Mouse (Mus musculus): Measurements from ENCODE around the gene Tnfsf13. TPM values are rescaled to one million over a fixed set of nuclear protein-coding genes. Genes with fewer than 3 reads are reported as not detected.

Tnfsf13 gene
- polyA plus RNA-seq, 1 experiment from 2014 or later: 0.33 TPM

DNA sequence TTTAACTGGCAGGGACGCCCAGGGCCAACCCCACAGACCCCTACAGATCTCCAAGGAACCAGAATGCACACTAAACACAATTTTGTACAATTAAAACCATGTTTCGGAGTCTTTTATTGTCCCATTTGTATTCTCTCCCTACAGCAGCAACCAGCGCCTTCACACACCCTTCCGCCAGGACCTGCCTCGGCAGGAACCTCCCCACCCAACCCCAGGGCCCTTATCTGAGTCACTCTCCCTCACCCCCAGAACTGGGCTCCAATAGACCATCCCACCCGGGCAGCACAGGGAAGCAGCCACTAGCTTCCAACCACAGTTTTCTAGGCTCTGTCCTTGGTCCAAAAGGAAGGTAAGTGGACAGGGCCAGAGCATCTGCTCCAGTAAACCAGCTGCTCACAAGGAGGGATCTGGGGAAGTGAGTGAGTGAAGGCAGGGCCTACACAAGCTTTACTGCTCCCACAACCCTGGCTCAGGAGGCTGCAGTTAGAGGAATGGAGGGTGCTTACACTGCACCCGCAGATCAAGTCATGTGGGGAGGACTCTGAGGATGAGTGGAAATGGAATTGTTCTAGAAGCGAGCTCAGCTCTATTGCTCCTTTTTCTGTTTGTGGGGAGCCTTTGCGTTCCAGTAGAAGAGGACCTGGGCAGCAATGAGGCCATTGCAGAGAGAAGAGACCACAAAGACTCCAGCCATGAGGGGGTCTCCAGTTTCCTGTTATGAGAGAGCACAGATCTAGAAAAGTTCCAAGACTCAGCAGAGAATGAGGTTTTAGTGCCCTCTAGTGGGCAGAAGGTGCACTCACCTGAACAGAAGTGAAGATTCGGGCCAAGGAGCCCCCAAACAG, 28.7 kb downstream of the Tnfsf13 start:
- Histone ChIP-seq H3K4me1 (replicated peaks) (peaks cover 16% of the 10 kb centered on the region), H3K9me3 (no peaks in the 10 kb centered on the region), H3K27ac (no peak overlapping the region), H3K4me2 (replicated peaks) (no peak overlapping the region), H3K36me3 (peaks cover 31% of the 10 kb centered on the region), H3K9ac (no peak overlapping the region), H3K27me3 (replicated peaks) (no peaks in the 10 kb centered on the region), H3K4me3 (replicated peaks) (no peak overlapping the region)
- WGBS: 69% methylated on average over 10 of the region's 10 CpGs
- no peak for ATAC-seq

DNA sequence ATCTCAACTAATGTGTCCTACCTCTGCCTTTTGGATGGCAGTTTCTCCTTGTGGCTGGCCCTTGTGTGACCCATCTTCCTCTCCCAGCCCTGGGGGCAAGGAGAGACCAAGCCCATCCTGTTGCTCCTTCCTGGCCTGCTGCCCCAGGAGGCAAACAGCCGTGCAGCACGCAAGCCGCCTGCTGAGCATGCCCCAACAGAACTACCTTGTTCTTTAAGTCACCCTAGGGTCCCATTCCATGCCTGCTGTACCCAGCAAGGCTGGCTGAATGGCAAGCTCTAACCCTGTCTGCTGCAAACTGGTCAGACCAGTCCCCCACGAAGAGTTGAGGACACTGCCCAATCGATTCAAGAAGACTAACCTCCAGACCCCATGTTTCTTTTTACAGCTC, 29.5 kb downstream of the Tnfsf13 start:
- Histone ChIP-seq H3K9me3 (no peaks in the 10 kb centered on the region), H3K4me3 (replicated peaks) (no peak overlapping the region), H3K9ac (no peak overlapping the region), H3K27me3 (replicated peaks) (no peaks in the 10 kb centered on the region), H3K36me3 (peaks cover 37% of the 10 kb centered on the region), H3K4me2 (replicated peaks) (no peak overlapping the region), H3K4me1 (replicated peaks) (peaks cover 12% of the 10 kb centered on the region), H3K27ac (no peak overlapping the region)
- ATAC-seq: no peak
- WGBS: 86% methylated on average over 5 of the region's 5 CpGs

DNA sequence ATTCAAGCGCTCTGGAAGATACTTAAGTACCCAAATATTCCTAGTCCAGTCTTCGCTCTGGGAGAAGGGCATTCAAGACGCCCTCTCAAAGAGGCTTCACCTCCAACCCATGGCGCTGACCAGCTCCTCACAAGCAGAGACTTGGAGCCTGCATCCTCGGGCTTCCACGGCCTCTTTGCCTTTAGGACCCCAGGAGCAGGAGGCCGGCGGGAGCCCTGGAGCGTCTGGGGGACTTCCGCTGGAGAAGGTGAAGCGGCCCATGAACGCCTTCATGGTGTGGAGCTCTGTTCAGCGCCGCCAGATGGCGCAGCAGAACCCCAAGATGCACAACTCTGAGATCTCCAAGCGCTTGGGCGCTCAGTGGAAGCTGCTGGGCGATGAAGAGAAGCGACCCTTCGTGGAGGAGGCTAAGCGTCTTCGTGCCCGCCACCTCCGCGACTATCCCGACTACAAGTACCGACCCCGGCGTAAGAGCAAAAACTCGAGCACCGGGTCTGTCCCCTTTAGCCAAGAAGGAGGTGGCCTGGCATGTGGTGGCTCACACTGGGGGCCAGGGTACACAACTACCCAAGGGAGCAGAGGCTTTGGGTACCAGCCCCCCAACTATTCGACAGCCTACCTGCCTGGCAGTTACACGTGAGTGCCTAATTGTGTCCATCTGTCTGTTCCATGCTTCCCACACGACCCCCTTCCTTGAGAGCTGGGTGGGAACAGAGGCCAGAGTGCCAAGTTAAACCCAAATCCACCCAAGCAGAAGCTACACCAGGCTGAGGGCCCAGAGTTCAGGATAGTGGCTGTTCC, 30.1 kb downstream of the Tnfsf13 start, which contains the start of gene Sox15:
TSS of gene Sox15 (plus strand) at position 51 of the 801 bp plus-strand sequence.
- Histone ChIP-seq H3K4me1 (replicated peaks) (peaks cover 12% of the 10 kb centered on the region), H3K9me3 (no peaks in the 10 kb centered on the region), H3K9ac (0 out of 2 replicates have a peak within 1 kb of the TSS, but pooled peaks have one; percentile 13), H3K4me2 (replicated peaks) (peak within 1 kb of the TSS; percentile 22; the same call in 1 of the 2 replicates), H3K27ac (peak within 1 kb of the TSS; percentile 51), H3K36me3 (peaks cover 43% of the 10 kb centered on the region), H3K4me3 (replicated peaks) (peak within 1 kb of the TSS; percentile 3; the same call in 1 of the 2 replicates), H3K27me3 (replicated peaks) (no peaks in the 10 kb centered on the region)
- peak; percentile 82 for ATAC-seq
- 27% methylated on average over 34 of the region's 34 CpGs for WGBS

DNA sequence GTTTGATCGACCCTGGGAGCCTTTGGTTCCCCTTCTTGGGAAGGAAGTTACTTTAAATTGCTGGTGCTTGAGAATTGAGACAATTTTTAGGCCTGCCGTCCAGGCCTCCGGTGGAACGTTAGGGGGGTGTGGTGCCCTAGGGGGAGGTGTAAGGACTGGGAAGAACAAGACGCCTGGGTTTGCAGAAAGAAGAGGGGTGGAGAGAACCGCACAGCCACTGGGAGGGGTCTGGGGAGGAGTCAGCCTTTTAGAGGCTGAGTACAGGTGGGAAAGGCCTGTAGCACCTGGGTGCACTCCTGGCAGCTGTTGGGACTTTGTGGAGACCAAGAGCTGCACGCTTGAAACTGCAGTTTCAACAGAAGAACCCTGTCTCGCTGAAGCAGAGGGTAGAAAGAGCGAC, 30.8 kb downstream of the Tnfsf13 start:
- Histone ChIP-seq H3K27ac (peak overlapping the region; percentile 51), H3K4me3 (replicated peaks) (no peak overlapping the region), H3K36me3 (peaks cover 47% of the 10 kb centered on the region), H3K27me3 (replicated peaks) (no peaks in the 10 kb centered on the region), H3K9ac (0 out of 2 replicates have a peak overlapping the region, but pooled peaks have one; percentile 13), H3K9me3 (no peaks in the 10 kb centered on the region), H3K4me1 (replicated peaks) (peaks cover 12% of the 10 kb centered on the region), H3K4me2 (replicated peaks) (no peak overlapping the region)
- WGBS: 39% methylated on average over 9 of the region's 9 CpGs
- ATAC-seq: no peak

DNA sequence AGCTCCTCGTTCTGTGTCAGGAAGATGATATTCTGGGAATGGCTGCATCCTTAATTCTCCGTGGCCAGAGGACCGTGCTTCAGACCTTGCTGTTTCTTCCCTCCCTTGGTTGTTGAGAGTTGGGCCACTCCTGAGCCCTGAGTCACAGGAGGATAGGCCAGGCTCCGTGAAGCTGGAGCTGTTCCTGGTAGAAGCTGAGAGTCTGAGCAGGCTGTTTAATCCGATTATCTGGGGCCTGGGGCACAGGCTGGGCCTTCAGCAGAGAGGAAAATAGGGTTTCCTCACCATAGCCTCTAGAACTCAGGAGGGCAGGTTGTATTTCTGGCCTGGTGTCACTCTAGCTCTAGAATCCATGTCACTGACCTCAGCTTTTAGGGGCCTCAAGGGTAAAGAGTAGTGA, 32.2 kb downstream of the Tnfsf13 start:
- no peak overlapping the region for H3K4me2 ChIP-seq (replicated peaks)
- peaks cover 53% of the 10 kb centered on the region for H3K36me3 ChIP-seq
- H3K4me3 ChIP-seq (replicated peaks): no peak overlapping the region
- H3K9ac ChIP-seq: no peak overlapping the region
- no peak overlapping the region for H3K27ac ChIP-seq
- H3K4me1 ChIP-seq (replicated peaks): peaks cover 12% of the 10 kb centered on the region
- no peak for ATAC-seq
- 71% methylated on average over 5 of the region's 5 CpGs for WGBS
- H3K9me3 ChIP-seq: no peaks in the 10 kb centered on the region
- no peaks in the 10 kb centered on the region for H3K27me3 ChIP-seq (replicated peaks)

DNA sequence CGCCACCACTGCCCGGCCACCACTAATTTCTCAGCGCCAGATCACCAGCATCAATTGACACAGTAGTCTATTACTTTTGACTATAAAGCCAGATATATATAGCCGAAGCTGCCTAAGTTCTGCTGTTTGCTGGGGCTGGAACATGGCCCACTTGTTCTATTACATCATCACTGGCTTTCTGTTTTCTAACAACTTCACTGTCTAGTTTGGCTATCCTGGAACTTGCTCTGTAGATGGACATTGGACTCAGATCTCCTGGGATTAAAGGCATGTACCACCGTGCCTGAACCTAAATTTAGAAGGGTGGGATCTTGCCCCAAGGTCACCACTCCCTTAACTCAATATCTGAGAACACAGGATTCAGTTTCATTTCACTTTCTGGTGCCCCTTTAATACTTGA, 39.7 kb downstream of the Tnfsf13 start:
- no peaks in the 10 kb centered on the region for H3K27me3 ChIP-seq (replicated peaks)
- no peak overlapping the region for H3K4me2 ChIP-seq (replicated peaks)
- 86% methylated on average over 5 of the region's 5 CpGs for WGBS
- H3K36me3 ChIP-seq: peaks cover 63% of the 10 kb centered on the region
- no peak for ATAC-seq
- H3K4me3 ChIP-seq (replicated peaks): no peak overlapping the region
- H3K4me1 ChIP-seq (replicated peaks): no peaks in the 10 kb centered on the region
- no peak overlapping the region for H3K9ac ChIP-seq
- no peaks in the 10 kb centered on the region for H3K9me3 ChIP-seq
- H3K27ac ChIP-seq: no peak overlapping the region

DNA sequence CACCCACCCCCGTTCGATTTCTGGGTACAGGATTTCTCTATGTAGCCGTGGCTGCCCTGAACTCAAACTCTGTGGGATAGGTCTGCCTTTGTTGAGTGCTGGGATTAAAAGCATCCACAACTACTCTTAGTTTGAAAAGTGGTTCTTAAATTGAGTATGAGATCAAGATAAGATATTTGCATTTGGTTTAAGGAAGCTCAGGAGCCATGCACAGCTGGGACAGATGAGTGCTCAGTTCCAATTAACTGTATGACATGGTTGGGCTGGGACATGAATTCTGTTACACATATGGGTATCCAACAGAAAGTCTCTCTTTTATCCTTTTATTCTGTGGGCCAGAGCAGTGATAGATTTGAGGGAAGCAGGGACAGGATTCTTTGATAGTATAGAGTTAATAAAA, 50.1 kb downstream of the Tnfsf13 start:
- Histone ChIP-seq H3K27ac (no peak overlapping the region), H3K27me3 (replicated peaks) (no peaks in the 10 kb centered on the region), H3K36me3 (peaks cover 5% of the 10 kb centered on the region; the same call in 1 of the 2 replicates), H3K9ac (no peak overlapping the region), H3K9me3 (no peaks in the 10 kb centered on the region), H3K4me1 (replicated peaks) (peaks cover 5% of the 10 kb centered on the region; the same call in 1 of the 2 replicates), H3K4me2 (replicated peaks) (no peak overlapping the region; the same call in 1 of the 2 replicates), H3K4me3 (replicated peaks) (no peak overlapping the region)
- ATAC-seq: no peak
- 72% methylated on average over 3 of the region's 3 CpGs for WGBS

DNA sequence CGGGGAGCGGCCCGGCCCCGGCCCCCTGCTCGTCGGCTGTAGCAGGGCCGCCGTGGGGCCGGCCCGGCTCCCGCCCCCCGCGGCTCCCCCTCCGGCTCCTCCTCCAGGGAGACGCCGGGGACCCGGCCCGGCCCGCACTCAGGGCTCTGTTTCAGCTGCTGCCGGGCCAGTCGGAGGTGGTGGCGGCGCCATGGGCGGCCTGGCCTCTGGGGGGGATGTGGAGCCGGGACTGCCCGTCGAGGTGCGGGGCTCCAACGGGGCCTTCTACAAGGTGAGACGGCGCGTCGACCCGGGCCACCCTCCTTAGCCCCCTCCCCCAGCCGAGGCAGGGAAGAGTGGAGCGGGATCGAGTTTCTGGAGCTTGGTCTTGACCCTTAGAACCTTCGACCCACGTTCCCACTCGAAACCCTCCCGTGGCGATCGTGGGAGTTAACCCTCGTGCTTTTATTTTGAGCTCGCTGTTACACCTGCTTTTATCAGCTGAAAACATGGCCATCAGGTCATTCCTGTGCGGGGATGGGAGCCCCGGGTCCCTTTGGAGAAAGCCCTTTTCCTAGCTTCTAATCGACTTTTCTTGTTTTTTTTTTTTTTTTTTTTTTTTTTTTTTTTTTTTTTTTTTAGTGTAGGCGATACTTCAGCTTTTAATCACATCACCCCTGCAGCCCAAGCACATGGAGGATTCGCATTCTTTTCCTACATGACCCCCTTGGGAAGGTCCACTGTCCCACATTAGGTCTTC, 52.3 kb downstream of the Tnfsf13 start:
- peak; percentile 80 for ATAC-seq
- Histone ChIP-seq H3K27ac (peak overlapping the region; percentile 97), H3K4me2 (replicated peaks) (peak overlapping the region; percentile 60), H3K4me1 (replicated peaks) (peaks cover 5% of the 10 kb centered on the region; the same call in 1 of the 2 replicates), H3K4me3 (replicated peaks) (peak overlapping the region; percentile 97), H3K9ac (peak overlapping the region; percentile 96), H3K36me3 (no peaks in the 10 kb centered on the region), H3K9me3 (no peaks in the 10 kb centered on the region), H3K27me3 (replicated peaks) (no peaks in the 10 kb centered on the region)
- under 1% methylated on average over 41 of the region's 50 CpGs for WGBS

MicroRNA genes within 50 kb of the gene (microRNA counts, 519-probe panel; counts per million panel counts)
- microRNA mmu-miR-1934 (97.1 counts per million, percentile 29 among the panel's probes with 10 or more counts), microRNA mmu-miR-467f (2,297 counts per million, percentile 59 among the panel's probes with 10 or more counts)

Other genes starting within 250 kb of the Tnfsf13 start
- gene Dnah2, start 136.7 kb downstream of the Tnfsf13 start, polyA plus RNA-seq (2015; fragmentation: Nextera tagmentation; extraction: Ambion mirVana): 0.77 and 0.87 TPM in 2 replicates
- 9.8 and 10.2 TPM in 2 replicates for gene Efnb3, start 125.6 kb downstream of the Tnfsf13 start, polyA plus RNA-seq (2015; fragmentation: Nextera tagmentation; extraction: Ambion mirVana)
- 25.1 and 25.6 TPM in 2 replicates for gene Wrap53, start 105.5 kb downstream of the Tnfsf13 start, polyA plus RNA-seq (2015; fragmentation: Nextera tagmentation; extraction: Ambion mirVana)
- gene Trp53, start 105.4 kb downstream of the Tnfsf13 start, polyA plus RNA-seq (2015; fragmentation: Nextera tagmentation; extraction: Ambion mirVana): 140 and 143 TPM in 2 replicates
- gene Atp1b2, start 79.8 kb downstream of the Tnfsf13 start, polyA plus RNA-seq (2015; fragmentation: Nextera tagmentation; extraction: Ambion mirVana): 5.8 and 6.8 TPM in 2 replicates
- gene Shbg, start 67.9 kb downstream of the Tnfsf13 start, polyA plus RNA-seq (2015; fragmentation: Nextera tagmentation; extraction: Ambion mirVana): 0.34 and 0.43 TPM in 2 replicates
- 14.1 and 16.7 TPM in 2 replicates for gene Sat2, start 63.8 kb downstream of the Tnfsf13 start, polyA plus RNA-seq (2015; fragmentation: Nextera tagmentation; extraction: Ambion mirVana)
- 15.6 and 21.2 TPM in 2 replicates for gene Fxr2, start 52.8 kb downstream of the Tnfsf13 start, polyA plus RNA-seq (2015; fragmentation: Nextera tagmentation; extraction: Ambion mirVana)
- gene Sox15, start 30.5 kb downstream of the Tnfsf13 start, polyA plus RNA-seq (2015; fragmentation: Nextera tagmentation; extraction: Ambion mirVana): 0.20 TPM in 1 of 2 replicates, not detected in the other
- 60.9 and 63.4 TPM in 2 replicates for gene Mpdu1, start 23.1 kb downstream of the Tnfsf13 start, polyA plus RNA-seq (2015; fragmentation: Nextera tagmentation; extraction: Ambion mirVana)
- 13.3 and 14.2 TPM in 2 replicates for gene Cd68, start 19.6 kb downstream of the Tnfsf13 start, polyA plus RNA-seq (2015; fragmentation: Nextera tagmentation; extraction: Ambion mirVana)
- 517 and 559 TPM in 2 replicates for gene Eif4a1, start 13.4 kb downstream of the Tnfsf13 start, polyA plus RNA-seq (2015; fragmentation: Nextera tagmentation; extraction: Ambion mirVana)
- 62.1 and 63.9 TPM in 2 replicates for gene Senp3, start 3.7 kb downstream of the Tnfsf13 start, polyA plus RNA-seq (2015; fragmentation: Nextera tagmentation; extraction: Ambion mirVana)
- 6.6 and 7.0 TPM in 2 replicates for gene Tnfsf12, start 10.1 kb upstream of the Tnfsf13 start, polyA plus RNA-seq (2015; fragmentation: Nextera tagmentation; extraction: Ambion mirVana)
- gene Tnfsfm13, start 10.3 kb upstream of the Tnfsf13 start, polyA plus RNA-seq (2015; fragmentation: Nextera tagmentation; extraction: Ambion mirVana): 2.6 and 3.1 TPM in 2 replicates
- gene Polr2a, start 72.9 kb upstream of the Tnfsf13 start, polyA plus RNA-seq (2015; fragmentation: Nextera tagmentation; extraction: Ambion mirVana): 18.1 and 19.1 TPM in 2 replicates
- gene Slc35g3, start 76.2 kb upstream of the Tnfsf13 start, polyA plus RNA-seq (2015; fragmentation: Nextera tagmentation; extraction: Ambion mirVana): 0.15 and 0.16 TPM in 2 replicates
- gene Zbtb4, start 80.1 kb upstream of the Tnfsf13 start, polyA plus RNA-seq (2015; fragmentation: Nextera tagmentation; extraction: Ambion mirVana): 2.3 and 2.4 TPM in 2 replicates
- 3.5 and 4.3 TPM in 2 replicates for gene Chrnb1, start 110.2 kb upstream of the Tnfsf13 start, polyA plus RNA-seq (2015; fragmentation: Nextera tagmentation; extraction: Ambion mirVana)
- 1.2 and 1.4 TPM in 2 replicates for gene Fgf11, start 116.1 kb upstream of the Tnfsf13 start, polyA plus RNA-seq (2015; fragmentation: Nextera tagmentation; extraction: Ambion mirVana)
- gene Tmem102, start 119.8 kb upstream of the Tnfsf13 start, polyA plus RNA-seq (2015; fragmentation: Nextera tagmentation; extraction: Ambion mirVana): 31.2 and 31.4 TPM in 2 replicates
- gene Gm39566, start 129.5 kb upstream of the Tnfsf13 start, polyA plus RNA-seq (2015; fragmentation: Nextera tagmentation; extraction: Ambion mirVana): not detected in 2 replicates
- gene Spem2, start 132.7 kb upstream of the Tnfsf13 start, polyA plus RNA-seq (2015; fragmentation: Nextera tagmentation; extraction: Ambion mirVana): not detected in 2 replicates
- gene Spem1, start 136.4 kb upstream of the Tnfsf13 start, polyA plus RNA-seq (2015; fragmentation: Nextera tagmentation; extraction: Ambion mirVana): 0.21 TPM in 1 of 2 replicates, not detected in the other
- gene Nlgn2, start 152.0 kb upstream of the Tnfsf13 start, polyA plus RNA-seq (2015; fragmentation: Nextera tagmentation; extraction: Ambion mirVana): 5.2 and 5.3 TPM in 2 replicates
- 442 and 459 TPM in 2 replicates for gene Tmem256, start 152.7 kb upstream of the Tnfsf13 start, polyA plus RNA-seq (2015; fragmentation: Nextera tagmentation; extraction: Ambion mirVana)
- 70.4 and 74.6 TPM in 2 replicates for gene Plscr3, start 160.6 kb upstream of the Tnfsf13 start, polyA plus RNA-seq (2015; fragmentation: Nextera tagmentation; extraction: Ambion mirVana)
- 14.4 and 16.4 TPM in 2 replicates for gene Tnk1, start 172.9 kb upstream of the Tnfsf13 start, polyA plus RNA-seq (2015; fragmentation: Nextera tagmentation; extraction: Ambion mirVana)
- gene Tmem95, start 192.2 kb upstream of the Tnfsf13 start, polyA plus RNA-seq (2015; fragmentation: Nextera tagmentation; extraction: Ambion mirVana): not detected in 2 replicates
- 5.2 and 5.5 TPM in 2 replicates for gene Kctd11, start 195.6 kb upstream of the Tnfsf13 start, polyA plus RNA-seq (2015; fragmentation: Nextera tagmentation; extraction: Ambion mirVana)
- gene Acap1, start 209.8 kb upstream of the Tnfsf13 start, polyA plus RNA-seq (2015; fragmentation: Nextera tagmentation; extraction: Ambion mirVana): 4.8 and 5.9 TPM in 2 replicates
- 7.7 and 7.9 TPM in 2 replicates for gene 2810408A11Rik, start 215.2 kb upstream of the Tnfsf13 start, polyA plus RNA-seq (2015; fragmentation: Nextera tagmentation; extraction: Ambion mirVana)
- gene Neurl4, start 215.3 kb upstream of the Tnfsf13 start, polyA plus RNA-seq (2015; fragmentation: Nextera tagmentation; extraction: Ambion mirVana): 7.0 and 10.0 TPM in 2 replicates
- 68.1 and 68.5 TPM in 2 replicates for gene Gps2, start 228.1 kb upstream of the Tnfsf13 start, polyA plus RNA-seq (2015; fragmentation: Nextera tagmentation; extraction: Ambion mirVana)
- 1,625 and 1,693 TPM in 2 replicates for gene Eif5a, start 236.2 kb upstream of the Tnfsf13 start, polyA plus RNA-seq (2015; fragmentation: Nextera tagmentation; extraction: Ambion mirVana)

Measured in intestine, embryonic 15.5 days (tissue).